Mouse (Mus musculus) cerebellum, adult 2 months (tissue): ENCODE results near the gene Sema5a. TPM values are rescaled to one million over a fixed set of nuclear protein-coding genes. Genes with fewer than 3 reads are reported as not detected.
A peak's percentile ranks its signal among the peaks of the same experiment; 100 is the strongest.

Source experiments
- DNase-seq, 2 experiments: peaks; one replicate each; pipeline ENCODE4 v3.0.0; 2021
- H3K27ac ChIP-seq: fragments of 200-500 bp; 2 replicates; pipeline ENCODE4 v1.5.1; 2012; ENCODE audit warnings: low read length, control low read depth, inconsistent platforms; ENCODE audit not compliant: insufficient read depth
- H3K27me3 ChIP-seq: fragments of 200-500 bp; 2 replicates; pipeline ENCODE4 v1.6.1; 2012; ENCODE audit warnings: inconsistent platforms, mild to moderate bottlenecking, low read length, moderate library complexity; ENCODE audit not compliant: control insufficient read depth, insufficient read depth
- H3K4me1 ChIP-seq: fragments of 200-500 bp; 2 replicates; pipeline ENCODE4 v1.6.1; 2011; ENCODE audit warnings: low read length; ENCODE audit not compliant: control insufficient read depth, insufficient read depth
- H3K4me3 ChIP-seq: fragments of 200-500 bp; replicated peaks from 2 replicates; pipeline ENCODE3; 2011; ENCODE audit warnings: mild to moderate bottlenecking, low read depth, low read length, control low read depth; ENCODE audit not compliant: insufficient read depth
- CTCF ChIP-seq: fragments of 200-500 bp; IDR thresholded peaks from 2 replicates; pipeline ENCODE4 v1.5.1; 2011; ENCODE audit warnings: low read depth, mild to moderate bottlenecking, control low read depth, low read length, moderate library complexity, borderline replicate concordance; ENCODE audit not compliant: insufficient read depth
- POLR2A ChIP-seq: fragments of 200-500 bp; IDR thresholded peaks from 2 replicates; pipeline ENCODE4 v1.6.1; 2011; ENCODE audit warnings: low read length, control low read depth, borderline replicate concordance; ENCODE audit not compliant: insufficient read depth
- WGBS: fragments of 180-500 bp; shearing (Covaris S2); methylation state at CpG from one replicate; pipeline ENCODE4 v1.1.7; 2018; 5-methylcytosine and 5-hydroxymethylcytosine counted together
- polyA plus RNA-seq: library from polyadenylated mRNA; depleted of rRNA; stranded (reverse); fragments of >200 nt; gene quantifications from 2 replicates; pipeline ENCODE4 v1.2.3, GENCODE M21; 2012

Gene Sema5a
- polyA plus RNA-seq, 1 experiment: 11.1 TPM

DNA sequence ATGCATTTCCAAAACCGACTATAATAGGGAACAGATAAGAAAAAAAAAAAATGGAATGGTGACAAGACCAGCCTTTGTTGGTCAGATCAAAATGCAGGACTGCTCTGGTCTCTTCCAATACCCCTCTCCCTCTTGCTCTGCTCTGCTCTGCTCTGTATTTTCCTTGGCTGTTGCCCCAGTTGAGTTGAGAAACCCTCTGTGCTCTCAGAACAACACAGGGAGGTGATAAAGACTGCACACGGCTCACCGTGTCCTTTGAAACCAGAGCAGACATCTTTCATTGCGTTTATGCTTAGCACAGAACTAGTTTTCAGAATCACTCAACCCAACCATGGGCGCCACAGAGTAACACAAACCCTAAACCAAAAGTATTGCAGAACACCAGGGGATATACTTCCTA is 72.5 kb downstream of the Sema5a start:
- no peak overlapping the region for H3K4me3 ChIP-seq
- no peak for TF ChIP-seq CTCF
- TF ChIP-seq POLR2A: no peak
- 78% methylated on average over 5 of the region's 5 CpGs for WGBS
- H3K4me1 ChIP-seq: no peaks in the 10 kb centered on the region
- DNase-seq: no peak
- no peak overlapping the region for H3K27ac ChIP-seq
- no peaks in the 10 kb centered on the region for H3K27me3 ChIP-seq

- H3K4me1 ChIP-seq: peaks cover 15% of the 10 kb centered on the region
- no peak overlapping the region for H3K27ac ChIP-seq
- H3K4me3 ChIP-seq: no peak overlapping the region
- TF ChIP-seq CTCF: no peak
- TF ChIP-seq POLR2A: no peak
- no peak for DNase-seq
- WGBS: 96% methylated on average over 3 of the region's 3 CpGs
- H3K27me3 ChIP-seq: no peaks in the 10 kb centered on the region
Observed at GRCm38 (mm10) chr15:32320739-32321138, 76.1 kb downstream of the Sema5a start.

DNA sequence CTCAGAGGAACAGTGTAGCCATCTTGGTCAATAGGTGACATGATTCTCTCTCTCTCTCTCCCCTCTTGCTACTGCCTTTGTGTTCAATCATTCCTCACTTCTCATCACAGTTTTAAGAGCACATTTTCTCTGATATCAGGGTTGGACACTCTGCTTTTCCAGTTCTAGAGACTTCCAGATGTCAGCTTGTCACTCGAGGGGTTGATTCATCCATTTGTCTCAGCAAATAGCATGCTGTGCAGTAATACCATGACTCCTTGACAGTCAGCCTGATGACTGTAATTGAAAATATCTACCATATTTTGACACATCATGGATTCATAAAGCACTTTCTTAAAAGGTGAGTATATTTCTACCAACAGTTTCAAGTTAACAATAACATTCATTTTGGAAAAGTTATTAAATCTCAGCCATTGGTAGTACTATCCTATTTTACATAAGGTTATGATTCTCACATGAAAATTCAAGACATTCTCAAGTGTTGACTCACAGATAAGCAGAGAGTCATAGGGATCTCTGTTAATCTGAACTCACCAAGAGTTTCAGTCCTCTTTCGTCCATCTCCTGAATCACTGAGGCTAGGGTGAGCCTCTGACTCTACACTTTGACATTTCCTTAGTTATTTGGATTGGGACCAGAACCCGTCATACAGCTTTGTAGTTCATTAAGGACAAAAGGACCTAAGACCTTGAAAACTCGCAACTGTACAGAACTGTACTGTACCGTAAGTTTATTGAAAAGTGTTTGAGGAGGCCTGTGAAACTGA is 78.0 kb downstream of the Sema5a start:
- Histone ChIP-seq H3K27me3 (no peaks in the 10 kb centered on the region), H3K27ac (no peak overlapping the region), H3K4me1 (peaks cover 15% of the 10 kb centered on the region), H3K4me3 (no peak overlapping the region)
- DNase-seq: no peak
- 79% methylated on average over 5 of the region's 5 CpGs for WGBS
- TF ChIP-seq POLR2A: no peak

DNA sequence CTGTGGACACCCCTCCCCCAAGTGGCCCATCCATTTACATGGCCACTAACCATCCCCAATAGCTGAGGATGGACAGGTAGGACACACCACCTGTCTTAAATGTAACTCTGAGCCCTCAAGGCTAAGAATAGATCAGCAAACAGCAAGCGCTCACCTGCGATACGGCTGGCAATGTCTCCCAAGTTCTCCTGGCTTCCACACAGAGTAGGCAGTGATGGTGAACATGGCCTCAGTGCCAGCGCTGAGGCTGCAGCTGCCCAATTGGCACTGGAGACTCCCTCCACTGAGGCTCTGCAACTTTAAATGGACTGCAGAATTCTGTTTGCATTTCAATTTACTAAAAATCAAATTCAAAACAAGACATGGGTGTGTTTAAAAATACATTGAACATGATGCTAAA is 78.6 kb downstream of the Sema5a start:
- 13% methylated on average over 4 of the region's 4 CpGs for WGBS
- TF ChIP-seq CTCF (no peak), POLR2A (no peak)
- no peak overlapping the region for H3K4me3 ChIP-seq

GRCm38 (mm10) chr15:32324105-32324504 is 79.5 kb downstream of the Sema5a start:
- TF ChIP-seq POLR2A: no peak
- no peaks in the 10 kb centered on the region for H3K27me3 ChIP-seq
- H3K4me1 ChIP-seq: peaks cover 15% of the 10 kb centered on the region
- WGBS: 33% methylated on average over 7 of the region's 7 CpGs
- peak; percentile 38 to 40 for DNase-seq
- H3K4me3 ChIP-seq: no peak overlapping the region
- 0 out of 2 replicates have a peak overlapping the region, but pooled peaks have one; percentile 7 for H3K27ac ChIP-seq

More for the DNA sequence above, 78.6 kb downstream of the Sema5a start:
- DNase-seq: peak; percentile 70 to 83
- H3K27ac ChIP-seq: no peak overlapping the region
- no peaks in the 10 kb centered on the region for H3K27me3 ChIP-seq
- H3K4me1 ChIP-seq: peaks cover 15% of the 10 kb centered on the region

DNA sequence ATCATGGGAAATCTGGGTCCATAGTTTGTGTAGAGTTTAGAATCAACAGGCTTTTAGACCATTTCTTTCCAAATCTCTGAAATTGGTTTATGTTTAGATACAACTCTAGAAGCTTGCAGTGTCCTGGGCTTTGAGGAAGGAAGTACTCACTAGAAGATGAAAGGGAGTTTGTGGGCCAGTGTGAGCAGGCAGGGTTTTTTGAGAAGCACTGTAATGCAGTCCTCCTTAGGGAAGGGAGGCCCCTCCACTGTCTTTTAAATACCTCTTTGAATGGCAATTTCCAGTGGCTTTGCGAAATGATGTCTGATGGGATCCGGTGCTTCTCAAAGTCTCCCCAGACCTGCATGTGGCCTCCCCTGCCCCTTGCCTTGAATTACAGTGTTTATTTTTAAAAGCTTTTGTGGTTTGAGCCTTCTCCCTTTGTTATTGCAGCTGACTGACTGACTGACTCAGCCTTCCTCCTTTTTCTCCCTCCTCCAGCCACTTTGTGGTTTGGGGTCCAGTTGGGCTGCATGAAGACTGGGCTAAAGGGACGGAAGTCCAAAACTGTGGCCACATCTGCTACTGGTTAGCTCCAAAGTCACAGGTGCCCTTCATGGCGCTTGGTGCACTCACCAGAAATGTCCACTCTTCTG is 83.9 kb downstream of the Sema5a start:
- H3K4me1 ChIP-seq: peaks cover 8% of the 10 kb centered on the region
- H3K4me3 ChIP-seq: no peak overlapping the region
- 90% methylated on average over 4 of the region's 4 CpGs for WGBS

GRCm38 (mm10) chr15:32329670-32330330 is 85.2 kb downstream of the Sema5a start:
- 87% methylated on average over 10 of the region's 10 CpGs for WGBS
- Histone ChIP-seq H3K4me1 (no peaks in the 10 kb centered on the region), H3K27me3 (no peaks in the 10 kb centered on the region; the same call in 1 of the 2 replicates), H3K27ac (no peak overlapping the region), H3K4me3 (no peak overlapping the region)
- DNase-seq: no peak
- TF ChIP-seq POLR2A (no peak), CTCF (no peak)

More for the DNA sequence above, 83.9 kb downstream of the Sema5a start:
- Histone ChIP-seq H3K27ac (no peak overlapping the region), H3K27me3 (no peaks in the 10 kb centered on the region; the same call in 1 of the 2 replicates)
- TF ChIP-seq CTCF: no peak
- no peak for TF ChIP-seq POLR2A
- no peak for DNase-seq

GRCm38 (mm10) chr15:32330427-32330826 is 85.8 kb downstream of the Sema5a start:
- Histone ChIP-seq H3K27me3 (no peaks in the 10 kb centered on the region; the same call in 1 of the 2 replicates), H3K4me3 (no peak overlapping the region), H3K4me1 (no peaks in the 10 kb centered on the region), H3K27ac (no peak overlapping the region)
- DNase-seq: no peak
- TF ChIP-seq CTCF: no peak
- no peak for TF ChIP-seq POLR2A
- WGBS: 89% methylated on average over 8 of the region's 8 CpGs
